Mouse (Mus musculus): ENCODE results near the gene 1810013L24Rik. TPM values are rescaled to one million over a fixed set of nuclear protein-coding genes. Genes with fewer than 3 reads are reported as not detected.
"Not testable (repeated sequence)": the region's sequence is repeated elsewhere in the genome, so short reads cannot be mapped to it uniquely, and the experiment has no call there.

1810013L24Rik gene
- total and polyA plus RNA-seq, 2 experiments from 2014 or later, result 15.0 to 39.8 TPM

DNA sequence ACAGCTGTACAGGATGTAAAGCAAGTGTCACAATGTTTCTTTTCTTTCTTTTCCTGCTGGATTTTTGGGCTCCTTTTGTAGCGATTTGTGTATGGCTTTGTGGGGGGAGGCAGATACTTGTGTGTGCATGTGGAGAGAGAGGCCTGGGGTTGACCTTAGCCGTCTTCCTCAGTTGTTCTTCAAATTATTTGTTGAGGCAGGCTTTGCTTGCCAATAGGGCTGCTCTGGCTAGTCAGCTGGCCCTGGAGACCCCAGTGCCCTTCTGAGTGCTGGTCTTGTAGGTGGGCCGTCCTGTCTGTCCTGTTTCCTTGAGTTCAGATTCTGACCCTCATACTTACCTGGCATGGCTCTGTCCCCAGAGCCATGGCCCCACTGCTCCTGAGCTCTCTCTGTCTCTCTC, 42.6 kb downstream of the 1810013L24Rik start:
- Histone ChIP-seq H3K36me3 (replicated peaks; ENCODE audit: control insufficient read depth, insufficient read depth, low read length) (no peaks in the 10 kb centered on the region), H3K9me3 (replicated peaks; ENCODE audit: control insufficient read depth, low read length) (no peaks in the 10 kb centered on the region), H3K4me1 (ENCODE audit: control insufficient read depth, insufficient read depth) (no peaks in the 10 kb centered on the region), H3K27me3 (ENCODE audit: control insufficient read depth, insufficient read depth, low read length) (no peaks in the 10 kb centered on the region), H3K4me3 (ENCODE audit: low read depth, low read length) (no peak overlapping the region), H3K27ac (ENCODE audit: low read depth) (no peak overlapping the region), H3K4me2 (ENCODE audit: low read depth, low read length) (no peak overlapping the region), H3K9ac (replicated peaks; ENCODE audit: low read depth, low read length) (no peak overlapping the region)
- WGBS, result 87% methylated on average over 3 of the region's 3 CpGs
- ATAC-seq (ENCODE audit: insufficient read depth, low read depth) (no peak), DNase-seq (ENCODE audit: low spot score) (no peak)
- no peak for TF ChIP-seq EP300 (IDR thresholded peaks at IDR 0.05; ENCODE audit: low read depth)
- TF ChIP-seq CTCF (IDR thresholded peaks at IDR 0.05; ENCODE audit: low read depth), result no peak

DNA sequence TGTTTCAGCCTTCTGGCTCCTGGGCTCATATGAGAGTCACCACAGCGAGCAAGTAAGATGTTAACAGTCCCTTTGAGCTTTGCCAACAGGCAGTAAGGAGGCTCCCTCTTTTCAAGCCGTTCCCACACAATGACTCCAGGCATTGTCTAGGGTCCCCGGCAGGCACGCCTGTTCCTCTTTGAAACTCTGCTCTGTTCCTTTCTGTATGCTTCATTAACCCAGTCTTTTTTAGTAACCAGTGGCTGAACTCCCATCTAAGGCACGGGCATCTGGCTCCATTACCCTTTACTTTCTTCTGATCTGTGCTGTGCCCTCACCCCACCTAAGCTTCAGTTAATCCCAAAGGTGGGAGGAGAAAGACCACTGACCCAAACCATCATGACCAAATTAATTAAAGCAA, 50.2 kb downstream of the 1810013L24Rik start:
- Histone ChIP-seq H3K4me2 (ENCODE audit: low read depth, low read length) (no peak overlapping the region), H3K27me3 (ENCODE audit: control insufficient read depth, insufficient read depth, low read length) (no peaks in the 10 kb centered on the region), H3K27ac (ENCODE audit: low read depth) (no peak overlapping the region), H3K9me3 (replicated peaks; ENCODE audit: control insufficient read depth, low read length) (no peaks in the 10 kb centered on the region), H3K9ac (replicated peaks; ENCODE audit: low read depth, low read length) (no peak overlapping the region), H3K36me3 (replicated peaks; ENCODE audit: control insufficient read depth, insufficient read depth, low read length) (no peaks in the 10 kb centered on the region), H3K4me1 (ENCODE audit: control insufficient read depth, insufficient read depth) (no peaks in the 10 kb centered on the region), H3K4me3 (ENCODE audit: low read depth, low read length) (no peak overlapping the region)
- TF ChIP-seq CTCF (IDR thresholded peaks at IDR 0.05; ENCODE audit: low read depth) (no peak), EP300 (IDR thresholded peaks at IDR 0.05; ENCODE audit: low read depth) (no peak)
- DNase-seq (ENCODE audit: low spot score) (no peak), ATAC-seq (ENCODE audit: insufficient read depth, low read depth) (no peak)
- WGBS, result 72% methylated on average over 5 of the region's 5 CpGs

DNA sequence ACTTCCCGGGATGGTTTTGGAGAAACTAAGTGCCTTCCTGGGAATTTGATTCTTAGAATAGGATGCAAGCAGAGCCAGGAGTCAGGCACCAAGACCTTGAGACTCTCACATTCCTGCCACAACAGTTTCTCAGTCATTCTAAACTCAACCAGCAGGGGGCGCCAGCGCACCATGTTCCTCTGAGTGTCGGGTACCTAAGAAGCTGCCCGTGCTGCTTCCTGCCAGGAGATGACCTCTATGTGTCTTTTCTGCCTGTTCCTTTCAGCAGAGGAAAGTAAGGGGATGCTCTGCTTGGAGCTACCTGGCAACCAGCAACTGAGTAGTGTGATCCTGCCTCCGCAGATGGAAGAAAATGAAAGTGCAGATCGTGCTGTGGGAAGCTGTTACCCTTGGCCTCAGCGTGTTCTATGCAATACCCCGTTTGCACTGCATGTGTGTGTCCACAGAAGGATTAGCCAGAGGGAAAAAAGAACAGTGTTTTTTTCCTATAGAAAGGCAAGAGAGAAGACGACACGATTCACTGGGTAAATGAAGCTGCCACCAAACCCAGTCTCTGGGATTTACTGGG, 53.9 kb downstream of the 1810013L24Rik start:
- ATAC-seq (ENCODE audit: insufficient read depth, low read depth) (no peak), DNase-seq (ENCODE audit: low spot score) (peak; percentile 58)
- TF ChIP-seq CTCF (IDR thresholded peaks at IDR 0.05; ENCODE audit: low read depth), result peak; percentile 80
- TF ChIP-seq EP300 (IDR thresholded peaks at IDR 0.05; ENCODE audit: low read depth), result no peak
- 0 out of 2 replicates have a peak overlapping the region, but pooled peaks have one; percentile 24 for H3K4me2 ChIP-seq (ENCODE audit: low read depth, low read length)
- WGBS, result 42% methylated on average over 11 of the region's 11 CpGs
- no peaks in the 10 kb centered on the region for H3K36me3 ChIP-seq (replicated peaks; ENCODE audit: control insufficient read depth, insufficient read depth, low read length)
- H3K27me3 ChIP-seq (ENCODE audit: control insufficient read depth, insufficient read depth, low read length), result no peaks in the 10 kb centered on the region
- H3K4me1 ChIP-seq (ENCODE audit: control insufficient read depth, insufficient read depth), result no peaks in the 10 kb centered on the region
- H3K27ac ChIP-seq (ENCODE audit: low read depth), result no peak overlapping the region
- H3K9me3 ChIP-seq (replicated peaks; ENCODE audit: control insufficient read depth, low read length), result no peaks in the 10 kb centered on the region
- H3K4me3 ChIP-seq (ENCODE audit: low read depth, low read length), result no peak overlapping the region
- no peak overlapping the region for H3K9ac ChIP-seq (replicated peaks; ENCODE audit: low read depth, low read length)

DNA sequence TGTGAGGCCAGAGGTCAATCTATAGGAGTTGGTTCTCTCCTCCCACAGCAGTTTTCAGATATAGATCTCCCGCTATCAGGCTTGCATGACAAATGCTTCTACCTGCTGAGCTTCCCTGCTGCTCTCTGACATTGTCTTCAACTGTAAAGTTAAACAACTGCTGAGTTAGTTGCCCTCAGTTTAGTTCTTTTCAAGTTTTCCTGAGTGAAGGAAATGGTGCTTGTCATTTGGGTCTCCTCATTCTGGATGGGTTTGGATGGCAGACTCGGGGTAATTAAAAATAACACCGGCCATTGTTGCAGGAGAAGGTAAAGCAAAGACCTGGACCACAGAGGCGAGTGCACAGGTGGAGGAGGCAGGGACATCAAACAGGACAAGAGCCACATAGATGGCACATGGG, 64.3 kb downstream of the 1810013L24Rik start:
- not testable (repeated sequence) for H3K4me3 ChIP-seq (ENCODE audit: low read depth, low read length); H3K9ac ChIP-seq (replicated peaks; ENCODE audit: low read depth, low read length); H3K27me3 ChIP-seq (ENCODE audit: control insufficient read depth, insufficient read depth, low read length); ATAC-seq (ENCODE audit: insufficient read depth, low read depth); H3K4me2 ChIP-seq (ENCODE audit: low read depth, low read length); DNase-seq (ENCODE audit: low spot score); H3K36me3 ChIP-seq (replicated peaks; ENCODE audit: control insufficient read depth, insufficient read depth, low read length); H3K4me1 ChIP-seq (ENCODE audit: control insufficient read depth, insufficient read depth); H3K9me3 ChIP-seq (replicated peaks; ENCODE audit: control insufficient read depth, low read length); H3K27ac ChIP-seq (ENCODE audit: low read depth)
- 44% methylated on average over 4 of the region's 4 CpGs for WGBS

DNA sequence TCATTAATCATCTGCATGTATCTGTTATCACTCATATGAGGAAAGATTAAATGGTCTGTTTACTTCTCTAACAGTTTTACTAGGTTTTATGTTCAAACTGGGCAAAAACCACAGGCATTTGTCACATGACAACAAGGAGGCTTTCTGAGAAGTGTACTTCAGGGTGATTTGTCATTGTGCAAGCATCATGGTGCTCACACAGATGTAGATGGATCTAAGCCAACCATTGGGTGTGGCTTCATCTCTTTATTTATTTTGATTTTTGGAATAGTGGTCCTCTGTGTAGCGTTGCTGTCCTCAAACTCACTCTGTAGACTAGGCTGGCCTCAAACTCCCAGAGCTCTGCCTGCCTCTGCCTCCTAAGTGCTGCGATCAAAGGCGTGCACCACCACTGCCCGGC, 65.4 kb downstream of the 1810013L24Rik start:
- ATAC-seq (ENCODE audit: insufficient read depth, low read depth) (no peak), DNase-seq (ENCODE audit: low spot score) (no peak)
- H3K4me2 ChIP-seq (ENCODE audit: low read depth, low read length), result no peak overlapping the region
- H3K4me3 ChIP-seq (ENCODE audit: low read depth, low read length), result no peak overlapping the region
- no peaks in the 10 kb centered on the region for H3K4me1 ChIP-seq (ENCODE audit: control insufficient read depth, insufficient read depth)
- no peak overlapping the region for H3K27ac ChIP-seq (ENCODE audit: low read depth)
- no peaks in the 10 kb centered on the region for H3K27me3 ChIP-seq (ENCODE audit: control insufficient read depth, insufficient read depth, low read length)
- TF ChIP-seq EP300 (IDR thresholded peaks at IDR 0.05; ENCODE audit: low read depth) (no peak), CTCF (IDR thresholded peaks at IDR 0.05; ENCODE audit: low read depth) (no peak)
- H3K36me3 ChIP-seq (replicated peaks; ENCODE audit: control insufficient read depth, insufficient read depth, low read length), result no peaks in the 10 kb centered on the region
- H3K9ac ChIP-seq (replicated peaks; ENCODE audit: low read depth, low read length), result no peak overlapping the region
- H3K9me3 ChIP-seq (replicated peaks; ENCODE audit: control insufficient read depth, low read length), result no peaks in the 10 kb centered on the region
- WGBS, result 85% methylated on average over 4 of the region's 4 CpGs

DNA sequence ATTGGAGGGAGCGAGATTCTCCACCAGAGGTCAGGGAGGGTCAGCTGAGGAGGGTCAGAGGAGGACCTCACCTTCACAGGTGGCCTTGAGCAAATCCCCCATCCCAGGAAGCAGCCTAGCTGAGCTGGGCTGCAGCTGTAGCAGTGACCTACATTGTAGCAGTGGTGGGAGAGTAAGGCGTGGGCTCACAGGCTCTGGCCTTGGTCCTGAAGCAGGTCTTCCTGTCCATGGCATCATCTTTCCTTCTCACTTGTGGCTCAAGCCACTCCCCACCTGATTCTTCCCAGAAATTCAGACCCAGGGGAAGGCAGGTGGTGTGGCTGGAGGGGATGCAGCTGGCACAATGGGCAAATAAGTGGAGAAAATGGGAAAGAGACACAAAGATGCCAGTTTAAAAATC, 76.2 kb downstream of the 1810013L24Rik start:
- not testable (repeated sequence) for ATAC-seq (ENCODE audit: insufficient read depth, low read depth); H3K4me2 ChIP-seq (ENCODE audit: low read depth, low read length); DNase-seq (ENCODE audit: low spot score); H3K27ac ChIP-seq (ENCODE audit: low read depth); H3K4me3 ChIP-seq (ENCODE audit: low read depth, low read length); H3K4me1 ChIP-seq (ENCODE audit: control insufficient read depth, insufficient read depth); H3K27me3 ChIP-seq (ENCODE audit: control insufficient read depth, insufficient read depth, low read length); H3K9ac ChIP-seq (replicated peaks; ENCODE audit: low read depth, low read length); H3K9me3 ChIP-seq (replicated peaks; ENCODE audit: control insufficient read depth, low read length); H3K36me3 ChIP-seq (replicated peaks; ENCODE audit: control insufficient read depth, insufficient read depth, low read length)
- WGBS, result 13% methylated on average over 2 of the region's 2 CpGs

Other genes starting within 250 kb of the 1810013L24Rik start
- 26.2 and 26.8 TPM in 2 replicates for gene Pmm2, start 192.4 kb upstream of the 1810013L24Rik start, total RNA-seq (2014; rRNA removed; ENCODE audit: low replicate concordance)
- gene Pmm2, start 192.4 kb upstream of the 1810013L24Rik start, polyA plus RNA-seq (2015; fragmentation: Nextera tagmentation; extraction: Ambion mirVana), result 34.4 and 36.6 TPM in 2 replicates
- gene Tmem186, start 192.4 kb upstream of the 1810013L24Rik start, total RNA-seq (2014; rRNA removed; ENCODE audit: low replicate concordance), result 14.3 and 21.8 TPM in 2 replicates
- 13.8 and 14.8 TPM in 2 replicates for gene Tmem186, start 192.4 kb upstream of the 1810013L24Rik start, polyA plus RNA-seq (2015; fragmentation: Nextera tagmentation; extraction: Ambion mirVana)
- 71.6 and 76.6 TPM in 2 replicates for gene Carhsp1, start 157.9 kb upstream of the 1810013L24Rik start, total RNA-seq (2014; rRNA removed; ENCODE audit: low replicate concordance)
- gene Carhsp1, start 157.9 kb upstream of the 1810013L24Rik start, polyA plus RNA-seq (2015; fragmentation: Nextera tagmentation; extraction: Ambion mirVana), result 42.7 TPM in 2 replicates
- not detected in 2 replicates for gene Gm5767, start 149.3 kb upstream of the 1810013L24Rik start, total RNA-seq (2014; rRNA removed; ENCODE audit: low replicate concordance)
- gene Gm5767, start 149.3 kb upstream of the 1810013L24Rik start, polyA plus RNA-seq (2015; fragmentation: Nextera tagmentation; extraction: Ambion mirVana), result not detected in 2 replicates
- gene Usp7, start 37.8 kb upstream of the 1810013L24Rik start, total RNA-seq (2014; rRNA removed; ENCODE audit: low replicate concordance), result 33.4 and 51.5 TPM in 2 replicates
- gene Usp7, start 37.8 kb upstream of the 1810013L24Rik start, polyA plus RNA-seq (2015; fragmentation: Nextera tagmentation; extraction: Ambion mirVana), result 8.2 and 10.0 TPM in 2 replicates